In the genomic region with DNA sequence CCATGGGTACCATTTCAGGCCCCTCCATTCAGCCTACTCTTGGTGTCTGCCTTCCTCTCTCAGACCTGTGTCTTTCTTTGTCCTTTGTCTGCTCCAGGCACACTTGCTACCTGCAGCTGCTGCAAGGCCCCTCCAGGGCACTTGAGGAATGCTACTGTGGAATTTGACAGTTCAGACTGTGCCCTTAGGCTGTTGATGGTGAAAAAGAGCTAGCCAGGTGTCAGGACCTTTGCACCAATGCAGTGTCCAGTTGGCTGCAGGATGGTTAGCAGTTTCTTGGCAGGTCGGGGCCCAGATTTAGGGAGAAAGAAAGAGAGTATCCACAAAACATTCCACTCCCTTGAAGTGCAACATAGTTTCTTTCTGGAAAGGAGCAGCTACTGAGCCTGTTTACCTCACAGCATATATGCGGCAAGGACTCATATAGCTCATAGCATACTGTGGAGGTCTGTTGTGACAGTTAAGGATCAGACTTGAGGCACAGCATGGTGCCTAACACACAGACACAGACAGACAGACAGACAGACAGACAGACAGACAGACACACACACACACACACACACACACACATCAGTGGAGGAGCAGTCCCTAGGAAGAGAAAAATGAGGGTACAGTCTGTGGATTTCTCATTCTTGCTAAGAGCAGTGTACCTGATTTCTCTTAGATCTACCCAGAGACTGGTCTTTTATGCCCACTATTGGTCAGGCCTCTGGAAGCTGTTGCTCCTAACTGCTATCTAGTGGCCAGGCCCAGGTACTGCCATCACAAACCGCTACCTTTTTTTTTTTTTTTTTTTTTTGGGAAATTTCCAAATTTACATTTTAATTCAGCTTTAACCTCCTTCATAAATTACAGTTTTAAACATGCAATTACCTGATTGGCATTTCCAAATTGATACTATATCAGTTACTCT, we compare ENCODE assay signal across 9 mouse cellular contexts. TPM values are rescaled to one million over a fixed set of nuclear protein-coding genes. Genes with fewer than 3 reads are reported as not detected.
DNase-seq lines count a peak whose midpoint lies in the region; ATAC-seq lines count a peak whose summit lies in the region.
"Had no signal": no experiment of that assay in that cellular context is flagged by ENCODE, and none has a peak within 500 bp of the region (broad histone marks: within the 10 kb centered on the region; RNA-seq: fewer than 3 reads in every experiment).

No protein-coding gene starts in this region.

- H3K9ac ChIP-seq in liver, embryonic 16.5 days (ENCODE audit: low read depth, low read length), result no peak overlapping the region
- H3K9ac ChIP-seq: neural tube, embryonic 13.5 days had no signal

- H3K4me2 ChIP-seq in liver, embryonic 16.5 days (ENCODE audit: low read depth, low read length), result no peak overlapping the region
- H3K4me2 ChIP-seq: neural tube, embryonic 13.5 days had no signal

- H3K9me3 ChIP-seq in liver, embryonic 16.5 days (replicated peaks; ENCODE audit: control insufficient read depth, low read length), result no peaks in the 10 kb centered on the region
- H3K9me3 ChIP-seq: neural tube, embryonic 13.5 days had no signal

- no peak overlapping the region for H3K4me3 ChIP-seq in liver, embryonic 16.5 days (ENCODE audit: low read depth, low read length)
- H3K4me3 ChIP-seq: neural tube, embryonic 13.5 days had no signal

- peak; percentile 86 for ATAC-seq in activated CD4-positive, CD25-positive, alpha-beta regulatory T cell, adult 4 months
- peak; percentile 97 for ATAC-seq in granulocyte monocyte progenitor cell, adult 5-6 weeks (replicated peaks; ENCODE audit: poor library complexity, severe bottlenecking)
- ATAC-seq in liver, embryonic 16.5 days (ENCODE audit: low read depth), result peak; percentile 60; the same call in 1 of the 2 replicates

- DNase-seq in kidney, adult 9 months, result peak; percentile 37
- no peak for DNase-seq in kidney, postnatal 14 days
- DNase-seq in telencephalon, adult 2 months (ENCODE audit: low read depth, low spot score), result peak; percentile 11
- no peak for DNase-seq in left cerebral cortex, adult 9 months (ENCODE audit: low spot score in 2 of 2)
- DNase-seq in layer of hippocampus, adult 9-10 months (ENCODE audit: low spot score), result no peak

- H3K4me1 ChIP-seq in liver, embryonic 16.5 days (ENCODE audit: control insufficient read depth, low read depth, low read length), result no peaks in the 10 kb centered on the region
- H3K4me1 ChIP-seq: neural tube, embryonic 13.5 days had no signal

- WGBS in liver, embryonic 16.5 days (ENCODE audit: insufficient replicate concordance), result 46% methylated on average over 3 of the region's 3 CpGs

- no peaks in the 10 kb centered on the region for H3K27me3 ChIP-seq in liver, embryonic 16.5 days (ENCODE audit: control insufficient read depth, insufficient read depth, low read depth, low read length)
- H3K27me3 ChIP-seq: neural tube, embryonic 13.5 days had no signal

- no peak overlapping the region for H3K27ac ChIP-seq in liver, embryonic 16.5 days (ENCODE audit: low read length)
- H3K27ac ChIP-seq: neural tube, embryonic 13.5 days had no signal

- H3K36me3 ChIP-seq in liver, embryonic 16.5 days (ENCODE audit: control insufficient read depth, insufficient read depth), result no peaks in the 10 kb centered on the region
- H3K36me3 ChIP-seq: neural tube, embryonic 13.5 days had no signal

RNA-seq across cellular contexts. Expression of a gene that starts 6.3 kb away (rescaled TPM):
- 10 to 100 TPM; 25.1 to 40.2 TPM for polyA plus RNA-seq in activated CD4-positive, CD25-positive, alpha-beta regulatory T cell, adult 4 months (2017; shearing (Covaris generic))
- 17.2 and 17.9 TPM in 2 replicates for total RNA-seq in granulocyte monocyte progenitor cell, adult 5-6 weeks (2014; fragmentation: Nextera tagmentation)
- 19.0 and 23.6 TPM in 2 replicates for total RNA-seq in granulocyte monocyte progenitor cell, adult 5-6 weeks (2017)
- polyA plus RNA-seq in liver, embryonic 16.5 days (2015; fragmentation: Nextera tagmentation; extraction: Ambion mirVana), result 11.0 and 11.1 TPM in 2 replicates

RNA-seq across cellular contexts. Expression of a gene that starts 16.7 kb away (rescaled TPM):
- not detected for polyA plus RNA-seq in activated CD4-positive, CD25-positive, alpha-beta regulatory T cell, adult 4 months (2017; shearing (Covaris generic))
- not detected in 2 replicates for total RNA-seq in granulocyte monocyte progenitor cell, adult 5-6 weeks (2014; fragmentation: Nextera tagmentation)
- not detected in 2 replicates for total RNA-seq in granulocyte monocyte progenitor cell, adult 5-6 weeks (2017)
- not detected in 2 replicates for polyA plus RNA-seq in liver, embryonic 16.5 days (2015; fragmentation: Nextera tagmentation; extraction: Ambion mirVana)
- polyA plus RNA-seq: neural tube, embryonic 13.5 days had no signal

Comparison
In these comparisons a context has a peak if more than half of its experiments do, and no peak if none do; other contexts are left out.
1. DNase-seq: peak in kidney, adult 9 months (single experiment) and telencephalon, adult 2 months (single experiment); none in kidney, postnatal 14 days (single experiment), left cerebral cortex, adult 9 months (0 of 2) and layer of hippocampus, adult 9-10 months (single experiment).
2. Peak in every context shown above with its lines, with median percentiles within 50 percentile points of each other: ATAC-seq.